Mouse (Mus musculus) mesoderm, embryonic 11.5 days (tissue): ENCODE data around the gene Ccdc65.
A peak's percentile ranks its signal among the peaks of the same experiment; 100 is the strongest.

Source experiments
- DNase-seq: peaks from one replicate; pipeline ENCODE4 v3.0.0-alpha.2; 2012; ENCODE audit warnings: low read depth, low spot score

Ccdc65 gene

GRCm38 (mm10) chr15:98707766-98708372 lies at the start of gene Ccdc65:
Gene Ccdc65, plus strand, starts transcription at chr15:98708207.
- DNase-seq, result peak; percentile 91

GRCm38 (mm10) chr15:98662198-98662566 lies 45.8 kb upstream of the Ccdc65 start:
- DNase-seq, result peak; percentile 14

- peak; percentile 95 for DNase-seq
Observed at GRCm38 (mm10) chr15:98662567-98663545, 45.2 kb upstream of the Ccdc65 start, which contains the start of gene Ddx23. Gene Ddx23, minus strand, starts transcription at chr15:98662894.

- DNase-seq, result no peak
Observed at GRCm38 (mm10) chr15:98664042-98664907, 43.7 kb upstream of the Ccdc65 start.

- DNase-seq, result no peak
Observed at GRCm38 (mm10) chr15:98672592-98672991, 35.4 kb upstream of the Ccdc65 start.

- DNase-seq, result no peak
Observed at GRCm38 (mm10) chr15:98673732-98674131, 34.3 kb upstream of the Ccdc65 start.

GRCm38 (mm10) chr15:98674284-98674993 lies 33.6 kb upstream of the Ccdc65 start:
- peak; percentile 74 for DNase-seq

GRCm38 (mm10) chr15:98674994-98675545 lies 32.9 kb upstream of the Ccdc65 start:
- DNase-seq, result no peak

- DNase-seq, result no peak
Observed at GRCm38 (mm10) chr15:98675634-98676250, 32.3 kb upstream of the Ccdc65 start.

GRCm38 (mm10) chr15:98676471-98676870 lies 31.5 kb upstream of the Ccdc65 start:
- DNase-seq, result no peak

GRCm38 (mm10) chr15:98676940-98677728 lies 30.9 kb upstream of the Ccdc65 start, which contains the start of gene Rnd1:
Gene Rnd1, minus strand, starts transcription at chr15:98677461.
- DNase-seq, result peak; percentile 93

- no peak for DNase-seq
Observed at GRCm38 (mm10) chr15:98677977-98678376, 30.0 kb upstream of the Ccdc65 start.

GRCm38 (mm10) chr15:98680660-98681059 lies 27.3 kb upstream of the Ccdc65 start:
- DNase-seq, result no peak

- DNase-seq, result no peak
Observed at GRCm38 (mm10) chr15:98681633-98682032, 26.4 kb upstream of the Ccdc65 start.

- no peak for DNase-seq
Observed at GRCm38 (mm10) chr15:98683177-98683576, 24.8 kb upstream of the Ccdc65 start.

GRCm38 (mm10) chr15:98683746-98684145 lies 24.3 kb upstream of the Ccdc65 start:
- DNase-seq, result no peak

- no peak for DNase-seq
Observed at GRCm38 (mm10) chr15:98685926-98686325, 22.1 kb upstream of the Ccdc65 start.

GRCm38 (mm10) chr15:98689682-98690081 lies 18.3 kb upstream of the Ccdc65 start:
- no peak for DNase-seq

- peak; percentile 69 for DNase-seq
Observed at GRCm38 (mm10) chr15:98691486-98692147, 16.4 kb upstream of the Ccdc65 start.
